Mouse (Mus musculus) heart, embryonic 10.5 days (tissue): ENCODE data around the gene Tmtc1. TPM values are rescaled to one million over a fixed set of nuclear protein-coding genes. Genes with fewer than 3 reads are reported as not detected.

Experiments used
- DNase-seq: peaks from one replicate; pipeline ENCODE4 v3.0.0-alpha.2; 2017; ENCODE audit warnings: low spot score
- H3K27ac ChIP-seq: fragments of 300-500 bp; sonication (generic); 2 replicates; pipeline ENCODE4 v1.5.1; 2016; ENCODE audit warnings: mild to moderate bottlenecking
- H3K27me3 ChIP-seq: fragments of 300-500 bp; sonication (generic); 2 replicates; pipeline ENCODE4 v1.6.1; 2016; ENCODE audit warnings: mild to moderate bottlenecking; ENCODE audit not compliant: poor library complexity, insufficient read depth, severe bottlenecking
- H3K36me3 ChIP-seq: fragments of 300-500 bp; sonication (generic); 2 replicates; pipeline ENCODE4 v1.6.1; 2016; ENCODE audit warnings: mild to moderate bottlenecking, moderate library complexity
- H3K4me1 ChIP-seq: fragments of 300-500 bp; sonication (generic); 2 replicates; pipeline ENCODE4 v1.6.1; 2016; ENCODE audit warnings: mild to moderate bottlenecking
- H3K4me3 ChIP-seq: fragments of 300-500 bp; sonication (generic); 2 replicates; pipeline ENCODE4 v1.5.1; 2016; ENCODE audit warnings: mild to moderate bottlenecking, moderate library complexity
- H3K9me3 ChIP-seq: fragments of 300-500 bp; sonication (generic); 2 replicates; pipeline ENCODE4 v1.6.1; 2016; ENCODE audit warnings: mild to moderate bottlenecking, moderate library complexity
- WGBS: fragments of 180-500 bp; shearing (Covaris S2); methylation state at CpG from one replicate; pipeline ENCODE4 v1.1.7; 2016; 5-methylcytosine and 5-hydroxymethylcytosine counted together
- polyA plus RNA-seq: library from polyadenylated mRNA; unstranded; fragments of >200 nt; fragmentation: Nextera tagmentation; extraction: Ambion mirVana; gene quantifications from 2 replicates; pipeline ENCODE4 v1.2.1, GENCODE M21; 2016

The Tmtc1 gene
- polyA plus RNA-seq, 1 experiment from 2014 or later: 1.1 TPM

GRCm38 (mm10) chr6:148279240-148279639 is 164.9 kb downstream of the Tmtc1 start:
- H3K9me3 ChIP-seq: no peaks in the 10 kb centered on the region
- H3K4me3 ChIP-seq: no peak overlapping the region
- no peak overlapping the region for H3K27ac ChIP-seq
- no peaks in the 10 kb centered on the region for H3K36me3 ChIP-seq
- WGBS: 84% methylated on average over 6 of the region's 6 CpGs
- no peak for DNase-seq
- H3K27me3 ChIP-seq: no peaks in the 10 kb centered on the region
- 0 out of 2 replicates have a peak, but pooled peaks cover 2% of the 10 kb centered on the region for H3K4me1 ChIP-seq

GRCm38 (mm10) chr6:148276418-148276817 is 167.8 kb downstream of the Tmtc1 start:
- no peak for DNase-seq
- Histone ChIP-seq H3K27me3 (no peaks in the 10 kb centered on the region), H3K9me3 (no peaks in the 10 kb centered on the region), H3K4me3 (no peak overlapping the region), H3K27ac (no peak overlapping the region), H3K4me1 (no peaks in the 10 kb centered on the region), H3K36me3 (no peaks in the 10 kb centered on the region)
- WGBS: 88% methylated on average over 1 of the region's 1 CpGs

DNA sequence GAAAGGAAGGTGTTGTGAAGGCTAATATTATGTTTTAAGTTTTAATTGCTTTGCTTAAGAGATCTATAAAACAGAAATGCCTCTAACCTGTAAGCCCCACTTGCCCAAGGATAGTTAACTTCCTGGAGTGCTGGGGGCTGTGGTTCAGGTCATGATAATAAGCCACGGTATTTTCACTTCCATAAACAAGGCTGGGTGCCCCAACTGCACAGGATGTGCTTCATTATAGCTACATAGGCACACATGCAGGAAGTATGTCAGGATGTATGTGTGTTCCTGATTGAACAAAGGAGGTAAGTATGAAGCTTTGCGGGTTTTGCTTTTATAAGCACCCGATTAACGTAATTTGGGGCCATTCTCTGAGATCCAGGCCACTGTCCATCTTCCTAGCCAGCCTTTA is 169.1 kb downstream of the Tmtc1 start:
- WGBS: 88% methylated on average over 4 of the region's 4 CpGs
- DNase-seq: no peak
- Histone ChIP-seq H3K4me1 (no peaks in the 10 kb centered on the region), H3K27ac (no peak overlapping the region), H3K4me3 (no peak overlapping the region), H3K36me3 (no peaks in the 10 kb centered on the region), H3K9me3 (no peaks in the 10 kb centered on the region), H3K27me3 (no peaks in the 10 kb centered on the region)

GRCm38 (mm10) chr6:148260729-148261101 is 183.5 kb downstream of the Tmtc1 start:
- no peaks in the 10 kb centered on the region for H3K27me3 ChIP-seq
- 92% methylated on average over 6 of the region's 6 CpGs for WGBS
- no peaks in the 10 kb centered on the region for H3K36me3 ChIP-seq
- H3K9me3 ChIP-seq: no peaks in the 10 kb centered on the region
- H3K4me1 ChIP-seq: peaks cover 8% of the 10 kb centered on the region
- no peak overlapping the region for H3K27ac ChIP-seq
- H3K4me3 ChIP-seq: no peak overlapping the region
- DNase-seq: no peak

DNA sequence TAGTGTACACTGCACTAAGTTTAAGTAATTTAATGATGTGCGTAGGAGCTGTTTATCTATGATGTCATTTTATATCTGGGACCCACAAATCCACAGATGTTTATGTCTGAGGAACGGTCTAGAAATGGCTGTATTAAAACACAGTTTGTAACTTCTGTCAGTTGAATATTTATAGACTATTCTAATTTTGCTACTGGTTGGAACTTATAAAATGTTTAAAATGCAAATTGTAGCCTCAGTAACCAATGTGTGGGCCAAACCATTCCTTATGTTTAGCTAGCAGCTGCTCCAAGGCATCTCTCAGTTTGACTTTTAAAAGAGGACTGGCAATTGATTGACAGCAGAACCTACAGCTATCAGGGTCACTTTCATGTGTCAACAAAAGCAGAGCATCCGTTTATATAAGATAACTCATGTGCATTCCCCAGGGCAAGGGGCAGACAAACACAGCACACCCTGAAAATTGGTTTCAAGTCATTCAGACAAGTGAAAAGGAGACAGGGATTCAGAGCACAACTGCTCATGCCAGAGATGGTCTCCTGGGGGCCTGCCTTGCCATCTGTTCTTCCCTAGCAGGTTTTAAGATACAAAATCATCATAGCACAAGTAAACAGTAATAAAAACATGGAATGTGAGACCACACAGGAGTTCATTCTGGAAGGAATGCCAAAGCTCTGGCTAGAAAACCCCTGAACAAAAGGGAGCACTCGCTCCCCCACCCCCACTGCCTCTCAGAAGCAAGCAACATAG is 184.0 kb downstream of the Tmtc1 start:
- Histone ChIP-seq H3K4me1 (peaks cover 12% of the 10 kb centered on the region), H3K9me3 (no peaks in the 10 kb centered on the region), H3K27me3 (no peaks in the 10 kb centered on the region), H3K4me3 (no peak overlapping the region), H3K36me3 (no peaks in the 10 kb centered on the region), H3K27ac (no peak overlapping the region)
- peak; percentile 67 for DNase-seq
- 55% methylated on average over 4 of the region's 4 CpGs for WGBS

- Histone ChIP-seq H3K36me3 (no peaks in the 10 kb centered on the region), H3K9me3 (no peaks in the 10 kb centered on the region), H3K27me3 (no peaks in the 10 kb centered on the region), H3K4me1 (peaks cover 12% of the 10 kb centered on the region), H3K4me3 (no peak overlapping the region), H3K27ac (no peak overlapping the region)
- peak; percentile 41 for DNase-seq
- WGBS: 76% methylated on average over 8 of the region's 8 CpGs
These were observed 185.1 kb downstream of the Tmtc1 start for GRCm38 (mm10) chr6:148259074-148259473.

DNA sequence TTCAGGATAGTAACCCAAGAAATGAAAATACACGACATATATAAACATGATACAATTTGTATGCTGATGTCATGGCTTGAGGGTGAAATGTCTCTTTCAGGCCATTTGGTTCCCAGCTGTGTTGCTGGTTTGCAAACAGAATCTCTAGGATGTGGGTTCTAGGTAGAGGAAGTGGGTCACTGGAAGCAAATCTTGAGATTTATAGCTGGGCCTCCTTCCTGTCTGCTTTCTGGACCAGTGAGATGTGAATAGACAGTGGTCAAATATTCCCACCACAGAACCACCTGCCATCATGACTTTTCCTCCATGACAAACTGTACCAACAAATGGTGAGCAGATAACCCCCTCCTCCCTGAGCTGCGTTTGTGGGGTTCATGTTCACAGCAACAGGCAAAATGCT is 186.4 kb downstream of the Tmtc1 start:
- WGBS: 81% methylated on average over 2 of the region's 2 CpGs
- H3K4me1 ChIP-seq: peaks cover 15% of the 10 kb centered on the region
- peak; percentile 56 for DNase-seq

GRCm38 (mm10) chr6:148256109-148256508 is 188.1 kb downstream of the Tmtc1 start:
- Histone ChIP-seq H3K27ac (no peak overlapping the region), H3K27me3 (no peaks in the 10 kb centered on the region), H3K36me3 (no peaks in the 10 kb centered on the region), H3K4me3 (no peak overlapping the region), H3K9me3 (no peaks in the 10 kb centered on the region), H3K4me1 (peaks cover 18% of the 10 kb centered on the region)
- 74% methylated on average over 3 of the region's 3 CpGs for WGBS
- DNase-seq: peak; percentile 16

More for the DNA sequence above, 186.4 kb downstream of the Tmtc1 start:
- no peak overlapping the region for H3K4me3 ChIP-seq
- no peaks in the 10 kb centered on the region for H3K36me3 ChIP-seq
- H3K9me3 ChIP-seq: no peaks in the 10 kb centered on the region
- no peak overlapping the region for H3K27ac ChIP-seq
- no peaks in the 10 kb centered on the region for H3K27me3 ChIP-seq

DNA sequence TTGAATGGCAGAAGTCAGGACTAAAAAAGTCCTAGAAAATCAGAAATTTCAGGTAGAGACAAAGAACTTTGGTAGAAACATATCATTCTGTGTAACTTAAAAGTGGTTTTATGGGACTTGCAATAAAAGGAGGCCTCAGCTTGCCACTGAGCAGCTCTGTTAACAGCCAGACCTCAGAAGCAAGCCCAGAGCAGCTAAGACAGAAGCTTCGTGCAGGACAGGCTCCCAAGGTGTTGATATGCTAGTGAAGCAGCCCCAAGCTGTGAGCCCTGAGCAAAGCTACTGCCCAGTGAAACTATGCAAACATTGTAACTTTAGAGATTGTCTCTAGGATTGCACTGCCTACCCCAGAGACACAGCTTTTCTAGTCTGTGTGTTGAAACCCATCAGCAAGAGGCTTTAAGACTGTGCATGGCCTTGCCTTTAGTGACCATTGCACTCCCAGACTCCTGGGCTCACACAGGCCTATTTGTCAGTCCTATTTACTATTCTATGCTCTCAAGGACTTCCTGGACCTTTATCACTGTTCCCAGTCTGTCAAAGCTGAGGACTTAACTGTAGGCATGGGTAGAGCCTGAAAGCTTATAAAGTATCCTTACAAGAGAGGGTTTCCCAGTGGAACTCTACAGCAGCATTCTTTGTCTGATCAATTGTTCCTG is 188.7 kb downstream of the Tmtc1 start:
- no peaks in the 10 kb centered on the region for H3K27me3 ChIP-seq
- H3K9me3 ChIP-seq: no peaks in the 10 kb centered on the region
- H3K4me3 ChIP-seq: no peak overlapping the region
- H3K36me3 ChIP-seq: no peaks in the 10 kb centered on the region
- 0 out of 2 replicates have a peak overlapping the region, but pooled peaks have one; percentile 16 for H3K27ac ChIP-seq
- 42% methylated on average over 1 of the region's 1 CpGs for WGBS
- peak; percentile 58 for DNase-seq
- H3K4me1 ChIP-seq: peaks cover 18% of the 10 kb centered on the region

DNA sequence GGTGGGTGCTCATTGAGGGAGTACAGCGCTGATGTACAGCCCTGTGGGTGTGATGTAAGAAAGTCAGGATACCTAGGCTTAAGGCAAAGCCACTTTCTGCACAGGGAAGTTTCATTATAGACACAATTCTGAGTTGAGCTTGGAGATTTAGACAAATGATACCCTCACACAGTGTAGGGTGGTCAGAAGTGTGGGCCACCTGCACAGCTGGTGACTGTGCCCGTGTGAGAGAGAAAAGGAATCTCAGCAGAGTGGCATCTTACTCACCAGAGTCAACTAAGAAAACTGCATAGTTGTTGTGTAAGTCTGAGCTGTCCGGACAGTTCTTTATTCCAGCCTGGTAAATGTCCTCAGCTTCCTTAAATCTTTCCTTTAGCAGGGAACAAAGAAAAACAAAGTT is 195.0 kb downstream of the Tmtc1 start:
- Histone ChIP-seq H3K27me3 (0 out of 2 replicates have a peak, but pooled peaks cover 4% of the 10 kb centered on the region), H3K36me3 (no peaks in the 10 kb centered on the region), H3K27ac (no peak overlapping the region), H3K4me3 (no peak overlapping the region), H3K4me1 (peaks cover 6% of the 10 kb centered on the region; the same call in 1 of the 2 replicates), H3K9me3 (no peaks in the 10 kb centered on the region)
- no peak for DNase-seq
- 78% methylated on average over 3 of the region's 3 CpGs for WGBS

DNA sequence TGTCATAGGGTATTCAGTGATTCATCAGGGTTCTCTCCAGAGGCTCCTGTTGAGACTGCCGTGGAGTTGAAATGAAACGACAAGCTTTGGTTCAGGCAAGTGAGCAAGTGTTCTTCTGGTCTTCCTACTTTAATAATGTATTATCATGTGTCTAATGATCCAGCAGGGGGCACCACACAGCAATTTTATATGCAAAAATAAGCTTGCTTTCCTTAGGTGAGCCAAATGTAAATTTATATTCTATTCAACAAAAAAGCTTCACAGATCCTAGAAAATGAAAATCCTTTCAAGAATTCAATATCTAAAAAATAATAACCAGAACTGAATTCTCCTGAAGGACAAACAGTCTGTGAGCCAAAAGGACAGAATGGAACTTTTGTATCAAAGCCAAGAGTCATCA is 195.6 kb downstream of the Tmtc1 start:
- no peak overlapping the region for H3K27ac ChIP-seq
- H3K9me3 ChIP-seq: no peaks in the 10 kb centered on the region
- peaks cover 6% of the 10 kb centered on the region; the same call in 1 of the 2 replicates for H3K4me1 ChIP-seq
- no peaks in the 10 kb centered on the region for H3K36me3 ChIP-seq
- 61% methylated on average over 2 of the region's 2 CpGs for WGBS
- DNase-seq: no peak
- no peak overlapping the region for H3K4me3 ChIP-seq
- H3K27me3 ChIP-seq: 0 out of 2 replicates have a peak, but pooled peaks cover 4% of the 10 kb centered on the region

GRCm38 (mm10) chr6:148246544-148246943 is 197.6 kb downstream of the Tmtc1 start:
- DNase-seq: no peak
- no peaks in the 10 kb centered on the region for H3K36me3 ChIP-seq
- no peaks in the 10 kb centered on the region for H3K4me1 ChIP-seq
- H3K27me3 ChIP-seq: 0 out of 2 replicates have a peak, but pooled peaks cover 4% of the 10 kb centered on the region
- H3K27ac ChIP-seq: no peak overlapping the region
- H3K4me3 ChIP-seq: no peak overlapping the region
- no peaks in the 10 kb centered on the region for H3K9me3 ChIP-seq
- 64% methylated on average over 7 of the region's 7 CpGs for WGBS

- H3K9me3 ChIP-seq: no peaks in the 10 kb centered on the region
- H3K4me1 ChIP-seq: no peaks in the 10 kb centered on the region
- H3K27ac ChIP-seq: no peak overlapping the region
- no peaks in the 10 kb centered on the region for H3K36me3 ChIP-seq
- WGBS: 84% methylated on average over 1 of the region's 1 CpGs
- no peak for DNase-seq
- H3K4me3 ChIP-seq: no peak overlapping the region
- H3K27me3 ChIP-seq: 0 out of 2 replicates have a peak, but pooled peaks cover 4% of the 10 kb centered on the region
These were observed 199.4 kb downstream of the Tmtc1 start for GRCm38 (mm10) chr6:148244836-148245235.
